Mouse (Mus musculus) lung, adult 2 months (tissue): Measurements from ENCODE around the gene Mob3a.

Experiments used
- CTCF ChIP-seq: fragments of 200-500 bp; IDR thresholded peaks from 2 replicates; pipeline ENCODE4 v1.5.1; 2011; ENCODE audit warnings: mild to moderate bottlenecking, low read length, control low read depth; ENCODE audit not compliant: insufficient read depth
- POLR2A ChIP-seq: fragments of 200-500 bp; IDR thresholded peaks from 2 replicates; pipeline ENCODE4 v1.6.1; 2011; ENCODE audit warnings: low read depth, mild to moderate bottlenecking, control low read depth, low read length, borderline replicate concordance; ENCODE audit errors: extremely low read depth

- TF ChIP-seq CTCF (no peak), POLR2A (no peak)
These were observed 35.6 kb downstream of the Mob3a start for GRCm38 (mm10) chr10:80665981-80666733.
